Mouse (Mus musculus) monocyte, adult 2 months (primary cell): ENCODE measurements around the gene Nfkbie.

Experiments used
- DNase-seq, 2 experiments: peaks; one replicate each; pipeline ENCODE4 v3.0.0; 2022; ENCODE audit warnings: low spot score in 2 of 2, low read depth in 1 of 2

The Nfkbie gene

DNA sequence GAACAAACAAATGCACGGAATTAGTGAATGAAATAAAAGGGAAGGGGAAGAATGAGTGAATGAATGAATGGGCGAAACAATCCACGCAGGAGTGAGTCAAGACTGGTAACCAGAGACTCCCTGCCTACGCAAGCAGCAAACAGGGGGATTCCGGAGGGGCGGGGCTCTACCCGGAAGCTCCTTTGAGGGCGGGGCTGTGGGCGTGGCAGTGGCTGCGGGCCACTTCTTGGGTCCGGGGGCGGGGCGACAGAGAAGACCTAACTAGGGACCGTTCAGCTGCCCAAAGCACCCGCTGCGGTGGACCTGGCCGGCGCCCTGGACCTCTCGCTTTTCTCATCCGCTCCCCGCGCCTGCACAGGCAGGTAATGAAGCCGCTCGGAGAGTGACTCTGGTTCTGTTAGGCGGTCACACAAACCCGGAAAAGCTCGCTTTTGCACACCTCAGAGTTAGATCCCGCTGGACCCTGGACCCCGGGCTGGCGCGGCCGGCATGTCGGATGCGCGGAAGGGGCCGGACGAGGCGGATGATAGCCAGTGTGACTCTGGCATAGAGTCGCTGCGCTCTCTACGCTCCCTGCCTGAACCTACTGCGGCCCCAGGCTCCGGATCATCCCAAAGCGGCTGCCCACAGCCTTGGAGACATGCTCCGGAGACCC, at the start of gene Nfkbie:
Nfkbie (plus strand) TSS at position 252 of the 655 bp plus-strand sequence.
- DNase-seq = peak; percentile 93 to 99

DNA sequence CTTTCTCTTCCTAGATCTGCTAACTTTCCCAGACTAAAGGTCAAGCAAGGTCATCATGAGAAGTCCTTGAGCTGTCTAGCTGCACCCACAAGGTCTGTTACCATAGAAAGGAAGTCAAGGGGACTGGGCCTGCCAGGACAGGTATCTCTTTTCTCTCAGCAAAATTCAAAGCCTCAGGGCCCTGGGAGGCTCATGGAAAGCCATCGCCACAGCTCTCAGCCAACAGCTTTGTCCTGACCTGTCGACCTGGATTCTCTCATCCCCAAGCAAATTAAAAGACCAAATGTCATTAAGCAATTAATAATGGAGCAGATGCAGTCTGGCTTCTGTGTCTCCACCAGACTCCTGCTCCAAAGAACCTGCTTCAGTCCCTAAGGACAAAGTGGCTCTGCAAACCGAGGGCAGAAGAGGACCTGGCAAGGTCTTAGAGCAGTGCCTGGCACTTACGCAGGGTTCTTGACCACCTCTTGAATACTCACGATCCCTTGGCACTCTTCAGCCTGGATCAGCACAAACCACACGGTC, 49.5 kb upstream of the Nfkbie start:
- DNase-seq = no peak

- peak; percentile 74 to 89 for DNase-seq
Observed at GRCm38 (mm10) chr17:45506700-45507189, 48.8 kb upstream of the Nfkbie start, which contains the start of gene Aars2. Gene Aars2 (plus strand): TSS chr17:45506841.

- no peak for DNase-seq
Observed at GRCm38 (mm10) chr17:45510871-45511270, 44.6 kb upstream of the Nfkbie start.

DNA sequence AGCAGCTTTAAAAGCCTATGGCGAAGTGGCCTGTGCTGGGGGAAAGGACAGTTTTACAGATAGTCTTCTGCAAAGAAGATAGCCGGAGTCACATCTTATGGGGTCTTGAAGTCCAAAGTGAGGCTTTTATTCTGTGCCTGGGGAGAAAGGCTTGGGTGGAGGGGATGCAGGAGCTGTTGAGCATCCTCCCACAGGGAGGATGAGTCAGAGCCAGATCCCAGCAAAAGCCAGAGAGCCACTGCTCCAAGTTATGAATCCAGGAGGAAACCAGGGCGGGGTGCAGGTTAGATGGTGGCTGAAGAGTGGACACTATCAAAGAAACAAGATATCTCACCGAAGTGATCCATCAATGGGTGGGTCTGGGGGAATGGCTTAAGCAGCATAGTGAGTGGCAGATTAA, 43.7 kb upstream of the Nfkbie start:
- DNase-seq = no peak

- no peak for DNase-seq
Observed at GRCm38 (mm10) chr17:45515204-45515726, 40.2 kb upstream of the Nfkbie start.

DNA sequence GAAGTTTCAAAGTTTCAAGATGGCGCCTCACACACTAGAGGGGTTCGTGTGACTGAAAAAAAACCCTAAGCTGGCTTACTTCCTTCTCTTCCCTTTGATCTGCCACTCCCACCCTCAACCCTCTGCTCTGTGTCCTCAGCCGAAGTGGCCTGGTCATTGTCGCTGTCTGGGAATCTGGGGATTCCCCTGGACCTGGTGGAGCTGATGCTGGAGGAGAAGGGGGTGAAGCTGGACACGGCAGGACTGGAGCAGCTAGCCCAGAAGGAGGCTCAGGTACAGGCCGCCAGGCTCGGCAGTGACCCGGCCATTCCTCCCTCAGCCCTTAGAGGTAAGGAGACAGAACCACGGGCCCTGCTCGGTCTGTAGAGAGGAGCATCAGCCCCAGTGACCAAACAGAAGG, 39.7 kb upstream of the Nfkbie start:
- DNase-seq = no peak

- DNase-seq = peak; percentile 19 to 47
Observed at GRCm38 (mm10) chr17:45516488-45516887, 39.0 kb upstream of the Nfkbie start.

DNA sequence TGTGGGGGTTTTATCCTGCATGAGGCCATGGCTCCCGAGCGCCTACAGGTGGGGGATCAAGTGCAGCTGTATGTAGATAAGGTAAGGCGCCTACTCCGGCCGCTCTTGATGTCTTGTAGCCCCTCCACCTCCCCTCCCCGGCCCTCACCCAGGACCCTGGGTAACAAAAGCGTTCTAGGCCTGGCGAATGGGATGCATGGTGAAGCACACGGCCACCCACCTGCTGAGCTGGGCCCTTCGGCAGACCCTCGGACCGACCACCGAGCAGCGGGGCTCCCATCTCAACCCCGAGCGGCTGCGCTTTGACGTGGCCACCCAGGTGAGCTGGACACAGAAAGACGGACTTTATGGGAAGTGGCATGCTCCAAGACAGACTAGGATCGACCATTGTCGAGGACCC, 38.4 kb upstream of the Nfkbie start:
- DNase-seq = no peak

GRCm38 (mm10) chr17:45517549-45518215, 37.8 kb upstream of the Nfkbie start:
- DNase-seq = no peak

GRCm38 (mm10) chr17:45518766-45519475, 36.6 kb upstream of the Nfkbie start:
- DNase-seq = no peak

GRCm38 (mm10) chr17:45520136-45520535, 35.4 kb upstream of the Nfkbie start:
- DNase-seq = no peak

- DNase-seq = no peak
Observed at GRCm38 (mm10) chr17:45523263-45523662, 32.2 kb upstream of the Nfkbie start, which contains the start of gene Tcte1. Gene Tcte1 (plus strand): TSS chr17:45523434.

- no peak for DNase-seq
Observed at GRCm38 (mm10) chr17:45524961-45525360, 30.5 kb upstream of the Nfkbie start.

GRCm38 (mm10) chr17:45526571-45526970, 28.9 kb upstream of the Nfkbie start:
- DNase-seq = no peak

DNA sequence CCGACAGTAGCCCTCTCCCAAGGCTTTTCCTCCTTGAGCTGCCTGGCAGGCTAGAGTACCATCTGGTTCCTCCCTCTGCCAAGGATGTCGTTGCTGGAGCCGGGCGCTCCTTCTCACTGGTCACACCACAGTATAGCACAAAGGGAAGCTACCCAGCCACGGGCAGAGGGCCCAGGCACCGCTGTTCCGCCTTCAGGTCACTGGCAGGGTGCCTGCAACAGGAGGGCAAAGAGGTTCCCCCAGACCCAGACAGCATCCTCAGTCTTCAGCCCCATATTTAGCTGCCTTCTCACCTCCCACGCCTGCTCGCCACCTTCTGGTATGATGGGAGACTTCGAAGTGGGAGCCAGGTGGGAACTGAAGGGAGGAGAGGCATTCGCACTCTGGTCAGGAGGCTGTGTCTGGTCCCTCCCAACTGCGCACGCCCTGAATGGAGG, 25.1 kb upstream of the Nfkbie start:
- no peak for DNase-seq

- DNase-seq = no peak
Observed at GRCm38 (mm10) chr17:45532896-45533295, 22.6 kb upstream of the Nfkbie start.

DNA sequence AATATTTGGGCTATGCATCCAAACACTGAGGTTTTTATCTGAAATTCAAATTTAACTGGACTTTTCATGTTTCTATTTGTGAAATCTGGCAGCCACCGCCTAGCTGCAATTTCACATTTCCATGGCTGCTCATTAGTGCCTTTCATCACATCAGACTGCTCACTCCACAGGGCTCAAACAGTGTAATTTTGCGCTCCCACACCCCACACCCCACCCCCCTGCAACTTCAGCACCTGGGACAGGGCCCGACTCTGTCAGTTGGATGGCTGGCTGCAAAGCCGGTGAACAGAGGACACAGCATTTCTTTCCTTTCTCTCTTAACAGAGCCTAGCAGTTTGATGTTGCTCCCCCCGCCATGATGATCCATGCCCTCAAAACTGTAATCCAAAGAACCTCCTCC, 19.2 kb upstream of the Nfkbie start:
- no peak for DNase-seq

- no peak for DNase-seq
Observed at GRCm38 (mm10) chr17:45538394-45538793, 17.1 kb upstream of the Nfkbie start.

GRCm38 (mm10) chr17:45539664-45540063, 15.8 kb upstream of the Nfkbie start:
- DNase-seq = no peak

- DNase-seq = no peak
Observed at GRCm38 (mm10) chr17:45542129-45542528, 13.4 kb upstream of the Nfkbie start.
